Mouse (Mus musculus) 3134 (cell line): ENCODE results near the gene Lrmp.
A peak's percentile ranks its signal among the peaks of the same experiment; 100 is the strongest.

Experiments
- DNase-seq: peaks from one replicate; pipeline ENCODE4 v3.0.0-alpha.2; 2011; ENCODE audit warnings: low spot score; ENCODE audit not compliant: insufficient read length; ENCODE audit errors: extremely low read depth

Lrmp gene

GRCm38 (mm10) chr6:145135804-145136203 lies 20.4 kb downstream of the Lrmp start:
- peak; percentile 58 for DNase-seq

GRCm38 (mm10) chr6:145136831-145137230 lies 21.4 kb downstream of the Lrmp start:
- DNase-seq, result no peak

- DNase-seq, result no peak
These were observed 23.8 kb downstream of the Lrmp start for GRCm38 (mm10) chr6:145139236-145139635.

- DNase-seq, result no peak
These were observed 24.5 kb downstream of the Lrmp start for GRCm38 (mm10) chr6:145139776-145140475.

GRCm38 (mm10) chr6:145140706-145141105 lies 25.3 kb downstream of the Lrmp start:
- DNase-seq, result no peak

- no peak for DNase-seq
These were observed 26.4 kb downstream of the Lrmp start for GRCm38 (mm10) chr6:145141827-145142226.

GRCm38 (mm10) chr6:145145173-145145572 lies 29.7 kb downstream of the Lrmp start:
- no peak for DNase-seq

GRCm38 (mm10) chr6:145147716-145148115 lies 32.3 kb downstream of the Lrmp start:
- no peak for DNase-seq

- no peak for DNase-seq
These were observed 33.6 kb downstream of the Lrmp start for GRCm38 (mm10) chr6:145149054-145149453.

GRCm38 (mm10) chr6:145158619-145159018 lies 43.2 kb downstream of the Lrmp start:
- no peak for DNase-seq

GRCm38 (mm10) chr6:145160581-145160980 lies 45.1 kb downstream of the Lrmp start:
- DNase-seq, result no peak

- DNase-seq, result no peak
These were observed 56.6 kb downstream of the Lrmp start for GRCm38 (mm10) chr6:145171892-145172606.

GRCm38 (mm10) chr6:145173781-145174191 lies 58.3 kb downstream of the Lrmp start:
- no peak for DNase-seq

- peak; percentile 51 for DNase-seq
These were observed 60.1 kb downstream of the Lrmp start for GRCm38 (mm10) chr6:145175571-145175981.

GRCm38 (mm10) chr6:145176474-145176873 lies 61.0 kb downstream of the Lrmp start:
- DNase-seq, result no peak

- DNase-seq, result peak; percentile 34
These were observed 64.2 kb downstream of the Lrmp start for GRCm38 (mm10) chr6:145179665-145180064.

GRCm38 (mm10) chr6:145182044-145182443 lies 66.6 kb downstream of the Lrmp start:
- DNase-seq, result no peak

GRCm38 (mm10) chr6:145186096-145186495 lies 70.6 kb downstream of the Lrmp start:
- no peak for DNase-seq

- DNase-seq, result no peak
These were observed 71.9 kb downstream of the Lrmp start for GRCm38 (mm10) chr6:145187093-145188088.

GRCm38 (mm10) chr6:145193038-145193437 lies 77.6 kb downstream of the Lrmp start:
- DNase-seq, result no peak

GRCm38 (mm10) chr6:145193446-145193845 lies 78.0 kb downstream of the Lrmp start:
- no peak for DNase-seq
